Mouse (Mus musculus) liver, adult 2 months (tissue): ENCODE measurements around the gene Atp6v0a4.

ENCODE experiments used
- CTCF ChIP-seq: fragments of 200-500 bp; IDR thresholded peaks from 2 replicates; pipeline ENCODE4 v1.5.1; 2011; ENCODE audit warnings: low read depth, low read length, control low read depth
- POLR2A ChIP-seq: fragments of 200-500 bp; IDR thresholded peaks from 2 replicates; pipeline ENCODE4 v1.6.1; 2011; ENCODE audit warnings: low read length, control low read depth; ENCODE audit not compliant: insufficient read depth; ENCODE audit errors: extremely low read depth

- TF ChIP-seq POLR2A (no peak), CTCF (no peak)
Measured at GRCm38 (mm10) chr6:38118341-38118740, 6.0 kb downstream of the Atp6v0a4 start.
